Mouse (Mus musculus) heart, postnatal 0 days (tissue): Measurements from ENCODE around the gene D430041D05Rik.

ENCODE experiments used
- CTCF ChIP-seq: IDR thresholded peaks from 2 replicates; pipeline ENCODE4 v1.5.1; 2016; ENCODE audit warnings: antibody characterized with exemption, control low read depth, low read depth
- EP300 ChIP-seq: IDR thresholded peaks from 2 replicates; pipeline ENCODE4 v1.6.1; 2016; ENCODE audit warnings: antibody characterized with exemption, low read depth

DNA sequence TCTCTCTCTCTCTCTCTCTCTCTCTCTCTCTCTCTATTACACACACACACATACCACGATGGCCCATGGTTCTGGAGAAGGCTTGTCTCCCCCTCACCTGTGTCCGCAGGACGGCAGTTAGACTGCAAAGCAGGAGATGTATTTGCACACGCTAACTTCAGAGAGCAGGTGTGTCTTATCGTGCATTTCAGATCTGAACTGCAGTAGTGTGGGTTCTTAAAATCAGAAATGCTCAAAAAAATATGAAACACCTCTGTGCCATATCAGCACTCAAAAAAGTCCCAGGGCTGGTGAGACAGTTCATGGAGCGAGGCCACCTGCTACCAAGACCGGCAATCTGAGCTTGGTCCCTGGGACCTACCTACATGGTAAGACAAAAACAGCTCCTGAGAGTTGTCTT, 993 bp upstream of the D430041D05Rik start:
- TF ChIP-seq CTCF (no peak), EP300 (no peak)
